Mouse (Mus musculus) kidney, adult 9 months (tissue): ENCODE results near the gene Zfp955b.
"Not testable (repeated sequence)": the region's sequence is repeated elsewhere in the genome, so short reads cannot be mapped to it uniquely, and the experiment has no call there.

ENCODE experiments used
- DNase-seq: peaks from one replicate; pipeline ENCODE4 v3.0.0; 2022

The Zfp955b gene

GRCm38 (mm10) chr17:33289039-33289875 is at the start of gene Zfp955b:
Zfp955b (plus strand) TSS chr17:33289544.
- DNase-seq: not testable (repeated sequence)

GRCm38 (mm10) chr17:33254530-33255318 is 34.6 kb upstream of the Zfp955b start, which contains the start of gene Zfp955a:
Zfp955a (minus strand) TSS chr17:33255145.
- DNase-seq: not testable (repeated sequence)

DNA sequence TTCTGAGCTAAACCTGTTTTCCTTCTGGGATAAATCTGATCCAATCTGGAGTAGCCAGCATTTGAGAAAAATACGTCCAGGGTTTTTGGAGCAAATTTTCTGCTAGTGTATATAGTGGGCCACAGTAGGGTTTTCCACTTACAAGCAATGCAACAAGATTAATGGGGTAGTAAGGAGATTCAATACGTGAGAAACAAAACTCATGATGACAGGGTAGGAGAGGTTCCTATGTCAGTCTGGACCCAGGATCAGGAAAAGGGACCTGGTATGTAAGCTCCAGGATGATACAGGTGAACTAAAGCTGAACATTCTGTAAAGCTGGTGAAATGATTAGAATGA is 34.1 kb upstream of the Zfp955b start:
- not testable (repeated sequence) for DNase-seq

DNA sequence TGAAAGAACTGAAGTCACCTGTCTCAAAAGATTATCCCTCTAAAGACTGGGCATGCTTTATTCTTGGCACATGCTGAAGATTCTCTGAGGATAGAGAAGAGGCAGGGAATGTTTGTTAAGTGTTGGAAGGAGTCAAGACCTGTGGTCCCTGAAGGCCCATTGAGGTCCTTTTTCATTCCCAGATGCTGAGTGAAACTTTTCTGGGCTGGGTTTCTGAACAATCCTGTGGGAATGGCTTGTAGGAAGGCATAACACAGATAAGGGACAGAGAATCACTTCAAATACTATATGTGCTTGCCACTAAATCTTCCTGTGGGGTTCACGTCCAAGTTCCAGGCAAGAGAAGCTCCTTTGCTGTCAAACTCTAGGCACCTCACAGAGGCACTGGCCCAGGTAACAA is 25.0 kb upstream of the Zfp955b start, which contains the start of gene Olfr63:
TSS of gene Olfr63 (plus strand) at position 301 of the 400 bp plus-strand sequence.
- DNase-seq: no peak

DNA sequence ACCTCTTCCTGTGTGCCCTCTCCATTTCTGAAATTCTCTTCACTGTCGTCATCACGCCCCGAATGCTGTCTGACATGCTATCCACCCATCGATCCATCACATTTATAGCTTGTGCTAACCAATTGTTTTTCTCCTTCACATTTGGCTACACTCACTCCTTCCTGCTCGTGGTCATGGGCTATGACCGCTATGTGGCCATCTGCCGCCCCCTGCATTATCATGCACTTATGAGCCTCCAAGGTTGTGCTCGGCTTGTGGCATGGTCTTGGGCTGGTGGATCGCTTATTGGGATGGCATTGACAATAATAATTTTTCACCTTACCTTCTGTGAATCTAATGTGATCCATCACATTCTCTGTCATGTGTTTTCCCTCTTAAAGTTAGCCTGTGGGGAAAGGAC is 20.4 kb upstream of the Zfp955b start:
- DNase-seq: no peak

DNA sequence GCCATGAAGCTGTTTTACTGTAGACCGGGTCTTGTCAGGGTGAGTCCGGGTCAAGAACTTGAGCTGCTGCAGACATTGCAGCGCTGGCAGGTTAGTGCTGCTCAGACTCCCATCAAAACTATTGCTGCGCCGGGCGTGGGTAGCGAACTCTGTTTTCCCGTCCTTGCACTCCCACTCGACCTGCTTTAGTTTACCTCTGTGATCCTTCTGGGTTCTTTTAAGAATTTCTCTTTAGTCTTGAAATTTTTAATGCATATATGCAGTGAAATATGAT is 469 bp downstream of the Zfp955b start:
- DNase-seq: not testable (repeated sequence)

- no peak for DNase-seq
Measured at GRCm38 (mm10) chr17:33352981-33353380, 63.6 kb downstream of the Zfp955b start.
